Mouse (Mus musculus) 3T3-L1 (cell line): ENCODE measurements at regions not wholly inside any gene's neighbourhood (a gene's known extent, or its start where the extent isn't known, plus 50 kb on each side); places are given as distances from the start of the nearest gene placed in this dataset.
A peak's percentile ranks its signal among the peaks of the same experiment; 100 is the strongest.

Experiments used
- DNase-seq: peaks from one replicate; pipeline ENCODE4 v3.0.0-alpha.2; 2015; ENCODE audit warnings: low read depth, low spot score

GRCm38 (mm10) chr2:30525295-30525694 is 51.3 kb upstream of the Ier5l start:
- no peak for DNase-seq

DNA sequence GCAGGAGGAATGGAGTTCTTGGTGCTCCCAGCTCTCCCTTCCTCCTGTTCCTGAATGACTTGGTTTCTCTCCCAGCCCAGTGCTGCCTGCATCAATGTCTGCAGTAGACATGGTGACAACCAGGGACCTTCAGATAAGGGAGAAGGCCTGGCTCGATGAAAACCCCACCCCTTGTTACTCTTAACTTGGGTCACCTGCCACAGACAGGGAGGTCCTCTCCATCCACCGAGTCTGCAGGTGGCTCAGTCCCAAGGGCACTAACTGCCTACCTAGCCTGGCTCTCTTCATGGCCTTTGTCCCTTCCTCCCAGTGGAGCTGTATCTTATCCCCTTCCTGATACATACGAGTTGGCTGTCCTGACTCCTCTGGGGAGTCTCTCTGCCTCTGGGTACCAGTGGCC is 51.8 kb upstream of the Ier5l start:
- no peak for DNase-seq

- peak; percentile 66 for DNase-seq
Measured at GRCm38 (mm10) chr2:30527495-30527894, 53.5 kb upstream of the Ier5l start.

- DNase-seq, result no peak
Measured at GRCm38 (mm10) chr2:30532948-30533347, 58.9 kb upstream of the Ier5l start.

GRCm38 (mm10) chr2:30533367-30533766 is 59.3 kb upstream of the Ier5l start:
- no peak for DNase-seq

DNA sequence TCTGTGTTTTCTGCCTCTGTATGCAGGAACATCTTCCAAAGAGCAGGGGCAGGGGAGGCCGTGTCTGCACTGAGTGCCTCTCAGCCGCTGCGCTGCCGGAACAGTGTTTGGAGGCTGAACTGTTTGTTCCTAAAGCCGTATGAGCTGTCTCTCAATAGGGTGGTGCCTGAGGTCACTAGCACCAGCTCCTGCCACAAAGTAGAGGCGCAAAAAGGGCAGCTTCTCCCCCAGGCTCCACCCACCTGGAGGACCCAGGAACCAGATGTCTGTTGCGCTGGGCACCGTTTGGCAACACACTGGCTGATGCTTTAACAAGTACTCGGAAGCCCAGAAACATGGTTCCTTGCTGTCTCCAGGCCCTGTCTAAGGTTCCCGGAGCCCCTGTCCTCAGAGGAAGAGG is 60.4 kb upstream of the Cstad start:
- no peak for DNase-seq

GRCm38 (mm10) chr2:30539305-30539704 is 55.5 kb upstream of the Cstad start:
- DNase-seq, result no peak

GRCm38 (mm10) chr2:30541541-30541940 is 53.3 kb upstream of the Cstad start:
- no peak for DNase-seq

GRCm38 (mm10) chr2:30544782-30545435 is 49.9 kb upstream of the Cstad start:
- no peak for DNase-seq
